Mouse (Mus musculus): Measurements from ENCODE around the gene Setd3.

DNA sequence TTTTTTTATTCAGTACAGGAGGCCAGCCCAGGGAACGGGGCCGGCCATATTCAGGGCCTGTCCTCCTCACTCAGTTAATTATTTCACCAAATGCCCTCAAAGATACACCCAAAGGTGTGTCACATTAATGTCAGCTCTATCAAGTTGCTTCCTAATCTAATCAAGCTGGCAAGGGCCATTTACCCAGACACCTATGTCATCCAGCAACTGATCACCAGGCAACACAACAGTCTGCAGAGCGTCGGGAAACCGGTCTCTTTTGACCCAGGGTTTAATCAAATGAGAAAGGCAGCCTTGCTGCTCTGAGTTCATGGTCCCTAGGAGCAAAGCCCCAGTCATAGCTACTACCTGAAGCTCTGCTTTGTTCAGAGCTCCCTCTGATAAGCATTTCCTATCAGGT is 117.0 kb downstream of the Setd3 start:
- TF ChIP-seq CTCF (IDR thresholded peaks at IDR 0.05; ENCODE audit: borderline replicate concordance, insufficient read depth, low read length) (no peak), POLR2A (IDR thresholded peaks at IDR 0.05; ENCODE audit: low read depth, low read length) (no peak)
